Mouse (Mus musculus): ENCODE data around the gene Gdnf. TPM values are rescaled to one million over a fixed set of nuclear protein-coding genes. Genes with fewer than 3 reads are reported as not detected.

Gene Gdnf
- polyA plus RNA-seq, 1 experiment, result not detected

- Histone ChIP-seq H3K27ac (ENCODE audit: insufficient read depth, low read length) (no peak overlapping the region), H3K36me3 (ENCODE audit: control insufficient read depth, insufficient read depth, low read length, poor library complexity, severe bottlenecking) (no peaks in the 10 kb centered on the region), H3K27me3 (ENCODE audit: control insufficient read depth, insufficient read depth, low read length, poor library complexity, severe bottlenecking) (peaks cover 38% of the 10 kb centered on the region), H3K4me3 (ENCODE audit: low read depth, low read length) (peak overlapping the region; percentile 42), H3K4me1 (ENCODE audit: control insufficient read depth, insufficient read depth, low read length) (no peaks in the 10 kb centered on the region), H3K9me3 (replicated peaks; ENCODE audit: control insufficient read depth, insufficient read depth, low read length, poor library complexity, severe bottlenecking) (no peaks in the 10 kb centered on the region), H3K9ac (ENCODE audit: low read depth, poor library complexity, severe bottlenecking) (no peak overlapping the region)
- no peak for TF ChIP-seq POLR2A (IDR thresholded peaks at IDR 0.05; ENCODE audit: insufficient read depth, low read length)
- no peak for TF ChIP-seq CTCF (IDR thresholded peaks at IDR 0.05; ENCODE audit: low read depth, low read length)
- no peak for TF ChIP-seq EP300 (IDR thresholded peaks at IDR 0.05; ENCODE audit: insufficient read depth, low read depth, low read length)
Measured at GRCm38 (mm10) chr15:7815521-7815944, 4.9 kb downstream of the Gdnf start.

- H3K9ac ChIP-seq (ENCODE audit: low read depth, poor library complexity, severe bottlenecking), result no peak overlapping the region
- no peak overlapping the region for H3K4me3 ChIP-seq (ENCODE audit: low read depth, low read length)
- H3K27ac ChIP-seq (ENCODE audit: insufficient read depth, low read length), result no peak overlapping the region
- no peaks in the 10 kb centered on the region for H3K36me3 ChIP-seq (ENCODE audit: control insufficient read depth, insufficient read depth, low read length, poor library complexity, severe bottlenecking)
- no peaks in the 10 kb centered on the region for H3K9me3 ChIP-seq (replicated peaks; ENCODE audit: control insufficient read depth, insufficient read depth, low read length, poor library complexity, severe bottlenecking)
- no peak for TF ChIP-seq CTCF (IDR thresholded peaks at IDR 0.05; ENCODE audit: low read depth, low read length)
- no peak for TF ChIP-seq POLR2A (IDR thresholded peaks at IDR 0.05; ENCODE audit: insufficient read depth, low read length)
- TF ChIP-seq EP300 (IDR thresholded peaks at IDR 0.05; ENCODE audit: insufficient read depth, low read depth, low read length), result no peak
- no peaks in the 10 kb centered on the region for H3K4me1 ChIP-seq (ENCODE audit: control insufficient read depth, insufficient read depth, low read length)
- H3K27me3 ChIP-seq (ENCODE audit: control insufficient read depth, insufficient read depth, low read length, poor library complexity, severe bottlenecking), result no peaks in the 10 kb centered on the region
Measured at GRCm38 (mm10) chr15:7823886-7824285, 13.2 kb downstream of the Gdnf start.

GRCm38 (mm10) chr15:7825530-7825929 lies 14.9 kb downstream of the Gdnf start:
- no peaks in the 10 kb centered on the region for H3K27me3 ChIP-seq (ENCODE audit: control insufficient read depth, insufficient read depth, low read length, poor library complexity, severe bottlenecking)
- TF ChIP-seq EP300 (IDR thresholded peaks at IDR 0.05; ENCODE audit: insufficient read depth, low read depth, low read length) (no peak), CTCF (IDR thresholded peaks at IDR 0.05; ENCODE audit: low read depth, low read length) (no peak), POLR2A (IDR thresholded peaks at IDR 0.05; ENCODE audit: insufficient read depth, low read length) (no peak)
- no peak overlapping the region for H3K9ac ChIP-seq (ENCODE audit: low read depth, poor library complexity, severe bottlenecking)
- no peaks in the 10 kb centered on the region for H3K4me1 ChIP-seq (ENCODE audit: control insufficient read depth, insufficient read depth, low read length)
- no peaks in the 10 kb centered on the region for H3K36me3 ChIP-seq (ENCODE audit: control insufficient read depth, insufficient read depth, low read length, poor library complexity, severe bottlenecking)
- no peak overlapping the region for H3K4me3 ChIP-seq (ENCODE audit: low read depth, low read length)
- no peak overlapping the region for H3K27ac ChIP-seq (ENCODE audit: insufficient read depth, low read length)
- no peaks in the 10 kb centered on the region for H3K9me3 ChIP-seq (replicated peaks; ENCODE audit: control insufficient read depth, insufficient read depth, low read length, poor library complexity, severe bottlenecking)

GRCm38 (mm10) chr15:7835404-7835803 lies 24.8 kb downstream of the Gdnf start:
- Histone ChIP-seq H3K9me3 (replicated peaks; ENCODE audit: control insufficient read depth, insufficient read depth, low read length, poor library complexity, severe bottlenecking) (no peaks in the 10 kb centered on the region), H3K27me3 (ENCODE audit: control insufficient read depth, insufficient read depth, low read length, poor library complexity, severe bottlenecking) (no peaks in the 10 kb centered on the region; the same call in 1 of the 2 replicates), H3K9ac (ENCODE audit: low read depth, poor library complexity, severe bottlenecking) (no peak overlapping the region), H3K36me3 (ENCODE audit: control insufficient read depth, insufficient read depth, low read length, poor library complexity, severe bottlenecking) (no peaks in the 10 kb centered on the region), H3K4me1 (ENCODE audit: control insufficient read depth, insufficient read depth, low read length) (no peaks in the 10 kb centered on the region), H3K27ac (ENCODE audit: insufficient read depth, low read length) (no peak overlapping the region), H3K4me3 (ENCODE audit: low read depth, low read length) (no peak overlapping the region)
- TF ChIP-seq EP300 (IDR thresholded peaks at IDR 0.05; ENCODE audit: insufficient read depth, low read depth, low read length) (no peak), CTCF (IDR thresholded peaks at IDR 0.05; ENCODE audit: low read depth, low read length) (no peak), POLR2A (IDR thresholded peaks at IDR 0.05; ENCODE audit: insufficient read depth, low read length) (no peak)

GRCm38 (mm10) chr15:7838060-7838920 lies 27.6 kb downstream of the Gdnf start:
- TF ChIP-seq EP300 (IDR thresholded peaks at IDR 0.05; ENCODE audit: insufficient read depth, low read depth, low read length), result no peak
- no peak for TF ChIP-seq CTCF (IDR thresholded peaks at IDR 0.05; ENCODE audit: low read depth, low read length)
- no peak for TF ChIP-seq POLR2A (IDR thresholded peaks at IDR 0.05; ENCODE audit: insufficient read depth, low read length)
- H3K9ac ChIP-seq (ENCODE audit: low read depth, poor library complexity, severe bottlenecking), result no peak overlapping the region
- no peaks in the 10 kb centered on the region for H3K36me3 ChIP-seq (ENCODE audit: control insufficient read depth, insufficient read depth, low read length, poor library complexity, severe bottlenecking)
- H3K27me3 ChIP-seq (ENCODE audit: control insufficient read depth, insufficient read depth, low read length, poor library complexity, severe bottlenecking), result no peaks in the 10 kb centered on the region
- no peak overlapping the region for H3K4me3 ChIP-seq (ENCODE audit: low read depth, low read length)
- no peaks in the 10 kb centered on the region for H3K9me3 ChIP-seq (replicated peaks; ENCODE audit: control insufficient read depth, insufficient read depth, low read length, poor library complexity, severe bottlenecking)
- H3K4me1 ChIP-seq (ENCODE audit: control insufficient read depth, insufficient read depth, low read length), result no peaks in the 10 kb centered on the region
- H3K27ac ChIP-seq (ENCODE audit: insufficient read depth, low read length), result no peak overlapping the region

- Histone ChIP-seq H3K36me3 (ENCODE audit: control insufficient read depth, insufficient read depth, low read length, poor library complexity, severe bottlenecking) (no peaks in the 10 kb centered on the region), H3K4me1 (ENCODE audit: control insufficient read depth, insufficient read depth, low read length) (no peaks in the 10 kb centered on the region), H3K27ac (ENCODE audit: insufficient read depth, low read length) (no peak overlapping the region), H3K27me3 (ENCODE audit: control insufficient read depth, insufficient read depth, low read length, poor library complexity, severe bottlenecking) (no peaks in the 10 kb centered on the region), H3K9me3 (replicated peaks; ENCODE audit: control insufficient read depth, insufficient read depth, low read length, poor library complexity, severe bottlenecking) (no peaks in the 10 kb centered on the region), H3K9ac (ENCODE audit: low read depth, poor library complexity, severe bottlenecking) (no peak overlapping the region), H3K4me3 (ENCODE audit: low read depth, low read length) (no peak overlapping the region)
- TF ChIP-seq CTCF (IDR thresholded peaks at IDR 0.05; ENCODE audit: low read depth, low read length) (no peak), EP300 (IDR thresholded peaks at IDR 0.05; ENCODE audit: insufficient read depth, low read depth, low read length) (no peak), POLR2A (IDR thresholded peaks at IDR 0.05; ENCODE audit: insufficient read depth, low read length) (no peak)
Measured at GRCm38 (mm10) chr15:7838921-7839309, 28.3 kb downstream of the Gdnf start.

Measured in ES-Bruce4 (cell line).